Mouse (Mus musculus): ENCODE data around the gene Marco. TPM values are rescaled to one million over a fixed set of nuclear protein-coding genes. Genes with fewer than 3 reads are reported as not detected.

The Marco gene
- polyA plus RNA-seq, 1 experiment from 2014 or later = 7.9 TPM

GRCm38 (mm10) chr1:120451486-120452270 is 53.1 kb downstream of the Marco start:
- TF ChIP-seq EP300 (IDR thresholded peaks at IDR 0.05) (0 out of 2 replicates have a peak, but pooled peaks have one; percentile 7), CTCF (IDR thresholded peaks at IDR 0.05) (no peak)
- no peaks in the 10 kb centered on the region for H3K4me1 ChIP-seq (ENCODE audit: insufficient read depth, low read depth, low read length)
- no peak overlapping the region for H3K4me3 ChIP-seq (ENCODE audit: low read depth, low read length)
- peak; percentile 37; the same call in 1 of the 2 replicates for ATAC-seq
- no peak overlapping the region for H3K27ac ChIP-seq (ENCODE audit: low read length)
- no peaks in the 10 kb centered on the region for H3K27me3 ChIP-seq (replicated peaks; ENCODE audit: insufficient read depth, low read length)
- H3K9me3 ChIP-seq (ENCODE audit: low read length) = no peaks in the 10 kb centered on the region
- 52% methylated on average over 9 of the region's 9 CpGs for WGBS
- H3K9ac ChIP-seq (replicated peaks; ENCODE audit: low read depth) = no peak overlapping the region
- DNase-seq (ENCODE audit: low spot score) = peak; percentile 22
- no peak overlapping the region for H3K4me2 ChIP-seq (replicated peaks; ENCODE audit: low read depth, low read length)
- H3K36me3 ChIP-seq (ENCODE audit: insufficient read depth, low read length) = no peaks in the 10 kb centered on the region

- no peak overlapping the region for H3K4me3 ChIP-seq (ENCODE audit: low read depth, low read length)
- no peaks in the 10 kb centered on the region for H3K27me3 ChIP-seq (replicated peaks; ENCODE audit: insufficient read depth, low read length)
- H3K9ac ChIP-seq (replicated peaks; ENCODE audit: low read depth) = no peak overlapping the region
- DNase-seq (ENCODE audit: low spot score) (peak; percentile 7), ATAC-seq (no peak)
- 31% methylated on average over 2 of the region's 2 CpGs for WGBS
- H3K9me3 ChIP-seq (ENCODE audit: low read length) = no peaks in the 10 kb centered on the region
- no peak overlapping the region for H3K27ac ChIP-seq (ENCODE audit: low read length)
- H3K4me2 ChIP-seq (replicated peaks; ENCODE audit: low read depth, low read length) = no peak overlapping the region
- TF ChIP-seq EP300 (IDR thresholded peaks at IDR 0.05) = no peak
- TF ChIP-seq CTCF (IDR thresholded peaks at IDR 0.05) = no peak
- H3K36me3 ChIP-seq (ENCODE audit: insufficient read depth, low read length) = no peaks in the 10 kb centered on the region
- H3K4me1 ChIP-seq (ENCODE audit: insufficient read depth, low read depth, low read length) = no peaks in the 10 kb centered on the region
Observed at GRCm38 (mm10) chr1:120449662-120450061, 55.2 kb downstream of the Marco start.

- Histone ChIP-seq H3K9ac (replicated peaks; ENCODE audit: low read depth) (no peak overlapping the region), H3K4me3 (ENCODE audit: low read depth, low read length) (no peak overlapping the region), H3K4me2 (replicated peaks; ENCODE audit: low read depth, low read length) (no peak overlapping the region), H3K27ac (ENCODE audit: low read length) (no peak overlapping the region), H3K4me1 (ENCODE audit: insufficient read depth, low read depth, low read length) (no peaks in the 10 kb centered on the region), H3K27me3 (replicated peaks; ENCODE audit: insufficient read depth, low read length) (no peaks in the 10 kb centered on the region), H3K9me3 (ENCODE audit: low read length) (no peaks in the 10 kb centered on the region), H3K36me3 (ENCODE audit: insufficient read depth, low read length) (no peaks in the 10 kb centered on the region)
- ATAC-seq (no peak), DNase-seq (ENCODE audit: low spot score) (no peak)
- 69% methylated on average over 3 of the region's 3 CpGs for WGBS
- no peak for TF ChIP-seq EP300 (IDR thresholded peaks at IDR 0.05)
- no peak for TF ChIP-seq CTCF (IDR thresholded peaks at IDR 0.05)
Observed at GRCm38 (mm10) chr1:120443228-120443639, 61.6 kb downstream of the Marco start.

GRCm38 (mm10) chr1:120441587-120441986 is 63.2 kb downstream of the Marco start:
- H3K4me3 ChIP-seq (ENCODE audit: low read depth, low read length) = no peak overlapping the region
- no peaks in the 10 kb centered on the region for H3K4me1 ChIP-seq (ENCODE audit: insufficient read depth, low read depth, low read length)
- ATAC-seq (no peak), DNase-seq (ENCODE audit: low spot score) (no peak)
- no peak for TF ChIP-seq EP300 (IDR thresholded peaks at IDR 0.05)
- TF ChIP-seq CTCF (IDR thresholded peaks at IDR 0.05) = no peak
- H3K36me3 ChIP-seq (ENCODE audit: insufficient read depth, low read length) = no peaks in the 10 kb centered on the region
- no peaks in the 10 kb centered on the region for H3K27me3 ChIP-seq (replicated peaks; ENCODE audit: insufficient read depth, low read length)
- no peak overlapping the region for H3K4me2 ChIP-seq (replicated peaks; ENCODE audit: low read depth, low read length)
- H3K9ac ChIP-seq (replicated peaks; ENCODE audit: low read depth) = no peak overlapping the region
- no peak overlapping the region for H3K27ac ChIP-seq (ENCODE audit: low read length)
- WGBS = 34% methylated on average over 2 of the region's 2 CpGs
- no peaks in the 10 kb centered on the region for H3K9me3 ChIP-seq (ENCODE audit: low read length)

- DNase-seq (ENCODE audit: low spot score) (no peak), ATAC-seq (no peak)
- Histone ChIP-seq H3K36me3 (ENCODE audit: insufficient read depth, low read length) (no peaks in the 10 kb centered on the region), H3K9me3 (ENCODE audit: low read length) (no peaks in the 10 kb centered on the region), H3K4me1 (ENCODE audit: insufficient read depth, low read depth, low read length) (no peaks in the 10 kb centered on the region), H3K4me3 (ENCODE audit: low read depth, low read length) (no peak overlapping the region), H3K27me3 (replicated peaks; ENCODE audit: insufficient read depth, low read length) (no peaks in the 10 kb centered on the region), H3K9ac (replicated peaks; ENCODE audit: low read depth) (no peak overlapping the region), H3K4me2 (replicated peaks; ENCODE audit: low read depth, low read length) (no peak overlapping the region), H3K27ac (ENCODE audit: low read length) (no peak overlapping the region)
- 73% methylated on average over 5 of the region's 5 CpGs for WGBS
- TF ChIP-seq CTCF (IDR thresholded peaks at IDR 0.05) = no peak
- no peak for TF ChIP-seq EP300 (IDR thresholded peaks at IDR 0.05)
Observed at GRCm38 (mm10) chr1:120435591-120435990, 69.2 kb downstream of the Marco start.

GRCm38 (mm10) chr1:120430171-120430570 is 74.7 kb downstream of the Marco start:
- H3K9ac ChIP-seq (replicated peaks; ENCODE audit: low read depth) = no peak overlapping the region
- no peak overlapping the region for H3K4me3 ChIP-seq (ENCODE audit: low read depth, low read length)
- H3K36me3 ChIP-seq (ENCODE audit: insufficient read depth, low read length) = no peaks in the 10 kb centered on the region
- peak; percentile 8 for DNase-seq (ENCODE audit: low spot score)
- no peak overlapping the region for H3K27ac ChIP-seq (ENCODE audit: low read length)
- H3K9me3 ChIP-seq (ENCODE audit: low read length) = no peaks in the 10 kb centered on the region
- H3K4me1 ChIP-seq (ENCODE audit: insufficient read depth, low read depth, low read length) = no peaks in the 10 kb centered on the region
- TF ChIP-seq EP300 (IDR thresholded peaks at IDR 0.05) (no peak), CTCF (IDR thresholded peaks at IDR 0.05) (no peak)
- ATAC-seq = no peak
- no peaks in the 10 kb centered on the region for H3K27me3 ChIP-seq (replicated peaks; ENCODE audit: insufficient read depth, low read length)
- no peak overlapping the region for H3K4me2 ChIP-seq (replicated peaks; ENCODE audit: low read depth, low read length)
- WGBS = 48% methylated on average over 5 of the region's 5 CpGs

Data from lung, postnatal 0 days (tissue).